Mouse (Mus musculus): Measurements from ENCODE around the gene Prrg3. TPM values are rescaled to one million over a fixed set of nuclear protein-coding genes. Genes with fewer than 3 reads are reported as not detected.

Prrg3 gene
- polyA plus RNA-seq (2014; fragmentation: Illumina TruSeq; extraction: RNeasy Lipid Tissue Mini Kit (QIAGEN cat#74804); ENCODE audit: low read depth, low replicate concordance) = 18.0 TPM

DNA sequence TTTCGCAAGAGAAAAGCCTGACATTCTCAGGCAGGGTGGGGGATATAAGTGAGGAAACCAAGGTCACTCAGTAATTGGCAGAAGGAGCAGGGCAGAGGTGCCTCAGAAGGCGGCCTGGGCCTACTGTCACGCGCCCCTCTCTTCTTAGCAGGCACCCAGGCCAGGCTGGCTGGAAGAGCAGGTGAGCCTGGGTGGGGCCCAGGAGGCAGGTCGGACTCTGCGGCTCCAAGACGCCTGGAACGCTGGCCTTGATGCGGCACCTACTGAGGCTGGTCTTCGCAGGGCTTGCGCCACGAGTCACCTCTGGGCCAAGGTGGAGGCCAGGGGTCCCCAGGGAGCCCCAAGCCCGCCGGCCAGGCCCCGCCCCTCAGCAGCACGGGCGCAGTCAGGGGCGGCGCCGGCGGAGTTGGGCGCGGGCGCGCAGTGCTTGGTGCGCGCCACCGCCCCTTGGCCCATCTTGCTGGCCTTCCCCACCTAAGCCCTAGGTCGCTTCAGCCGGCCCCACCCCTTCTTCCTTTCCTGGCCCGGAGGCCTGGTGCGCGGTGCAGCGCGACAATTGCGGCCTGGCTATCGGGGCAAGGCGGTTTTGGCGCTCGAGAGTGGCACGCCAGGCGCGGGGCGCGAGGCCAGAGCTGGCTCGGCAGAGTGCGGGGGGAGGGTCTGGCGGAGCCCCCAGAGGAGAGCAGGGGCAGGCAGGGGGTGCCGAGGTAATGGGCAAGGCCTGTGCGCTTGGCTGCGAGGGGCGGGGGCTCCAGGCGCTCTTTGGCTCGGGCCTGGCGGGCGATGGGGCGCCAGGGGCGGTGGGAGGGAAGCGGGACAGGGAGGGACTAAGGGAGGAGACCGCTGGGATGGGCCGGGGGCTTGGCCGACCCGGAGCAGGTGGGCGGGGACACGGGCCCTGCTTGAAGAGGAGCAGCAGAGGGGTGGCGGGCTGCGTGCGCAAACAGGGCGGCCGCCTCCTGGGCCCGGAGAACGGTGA is at the start of gene Prrg3:
TSS of gene Prrg3 (plus strand) at position 552 of the 979 bp plus-strand sequence.

GRCm38 (mm10) chrX:71972686-71973085 is 10.3 kb downstream of the Prrg3 start, which contains the start of gene Fate1:
Gene Fate1 (plus strand): TSS chrX:71972986.

GRCm38 (mm10) chrX:71991549-71991948 is 29.1 kb downstream of the Prrg3 start, which contains the start of gene Cnga2:
Gene Cnga2 (plus strand): TSS chrX:71991849.

Other genes with a start within 250 kb of the Prrg3 start
- gene Vma21, start 146.7 kb upstream of the Prrg3 start, polyA plus RNA-seq (2014; fragmentation: Illumina TruSeq; extraction: RNeasy Lipid Tissue Mini Kit (QIAGEN cat#74804); ENCODE audit: low read depth, low replicate concordance) = 279 TPM
- 1.3 TPM for gene Gm1141, start 41.6 kb upstream of the Prrg3 start, polyA plus RNA-seq (2014; fragmentation: Illumina TruSeq; extraction: RNeasy Lipid Tissue Mini Kit (QIAGEN cat#74804); ENCODE audit: low read depth, low replicate concordance)
- not detected for gene Fate1, start 10.4 kb downstream of the Prrg3 start, polyA plus RNA-seq (2014; fragmentation: Illumina TruSeq; extraction: RNeasy Lipid Tissue Mini Kit (QIAGEN cat#74804); ENCODE audit: low read depth, low replicate concordance)
- not detected for gene Cnga2, start 29.2 kb downstream of the Prrg3 start, polyA plus RNA-seq (2014; fragmentation: Illumina TruSeq; extraction: RNeasy Lipid Tissue Mini Kit (QIAGEN cat#74804); ENCODE audit: low read depth, low replicate concordance)